Mouse (Mus musculus) forebrain, embryonic 11.5 days (tissue): ENCODE measurements around the gene Tctex1d4. TPM values are rescaled to one million over a fixed set of nuclear protein-coding genes. Genes with fewer than 3 reads are reported as not detected.

ENCODE experiments used
- ATAC-seq: fragments of 200-750 bp; cut with Nextera tagmentation; replicated peaks from 2 replicates; pipeline ENCODE4 v1.8.0; 2017; ENCODE audit warnings: moderate TSS enrichment; ENCODE audit not compliant: low FRiP score
- DNase-seq: peaks from one replicate; pipeline ENCODE4 v3.0.0-alpha.2; 2017; ENCODE audit warnings: low spot score
- H3K27ac ChIP-seq: fragments of 300-500 bp; sonication (generic); 2 replicates; pipeline ENCODE4 v1.5.1; 2014; ENCODE audit warnings: low read depth, low read length
- H3K27me3 ChIP-seq: fragments of 300-500 bp; sonication (generic); 2 replicates; pipeline ENCODE4 v1.6.1; 2014; ENCODE audit warnings: mild to moderate bottlenecking, low read length, mixed read lengths; ENCODE audit not compliant: control insufficient read depth, insufficient read depth
- H3K36me3 ChIP-seq: fragments of 300-500 bp; sonication (generic); 2 replicates; pipeline ENCODE4 v1.6.1; 2014; ENCODE audit warnings: mild to moderate bottlenecking, low read length, moderate library complexity, mixed read lengths; ENCODE audit not compliant: control insufficient read depth, insufficient read depth
- H3K4me1 ChIP-seq: fragments of 300-500 bp; sonication (generic); replicated peaks from 2 replicates; pipeline ENCODE4 v1.6.1; 2014; ENCODE audit warnings: low read length, mixed read lengths; ENCODE audit not compliant: control insufficient read depth, insufficient read depth
- H3K4me2 ChIP-seq: fragments of 300-500 bp; sonication (generic); 2 replicates; pipeline ENCODE4 v1.6.1; 2014; ENCODE audit warnings: low read depth, mild to moderate bottlenecking, low read length, moderate library complexity, mixed read lengths; ENCODE audit not compliant: severe bottlenecking
- H3K4me3 ChIP-seq: fragments of 300-500 bp; sonication (generic); 2 replicates; pipeline ENCODE4 v1.5.1; 2014; ENCODE audit warnings: low read depth, low read length
- H3K9ac ChIP-seq: fragments of 300-500 bp; sonication (generic); 2 replicates; pipeline ENCODE4 v1.6.1; 2014; ENCODE audit warnings: low read length
- H3K9me3 ChIP-seq: fragments of 300-500 bp; sonication (generic); 2 replicates; pipeline ENCODE4 v1.6.1; 2016; ENCODE audit warnings: low read length, mixed read lengths; ENCODE audit not compliant: control insufficient read depth
- WGBS: fragments of 180-500 bp; shearing (Covaris S2); extraction: QIAGEN DNeasy Blood & Tissue Kit; methylation state at CpG from one replicate; pipeline ENCODE4 v1.1.7; 2014; 5-methylcytosine and 5-hydroxymethylcytosine counted together
- polyA plus RNA-seq: library from polyadenylated mRNA; unstranded; fragments of >200 nt; fragmentation: Nextera tagmentation; extraction: Ambion mirVana; gene quantifications from 2 replicates; pipeline ENCODE4 v1.2.1, GENCODE M21; 2014

Tctex1d4 gene
- polyA plus RNA-seq, 1 experiment from 2014 or later, result not detected

DNA sequence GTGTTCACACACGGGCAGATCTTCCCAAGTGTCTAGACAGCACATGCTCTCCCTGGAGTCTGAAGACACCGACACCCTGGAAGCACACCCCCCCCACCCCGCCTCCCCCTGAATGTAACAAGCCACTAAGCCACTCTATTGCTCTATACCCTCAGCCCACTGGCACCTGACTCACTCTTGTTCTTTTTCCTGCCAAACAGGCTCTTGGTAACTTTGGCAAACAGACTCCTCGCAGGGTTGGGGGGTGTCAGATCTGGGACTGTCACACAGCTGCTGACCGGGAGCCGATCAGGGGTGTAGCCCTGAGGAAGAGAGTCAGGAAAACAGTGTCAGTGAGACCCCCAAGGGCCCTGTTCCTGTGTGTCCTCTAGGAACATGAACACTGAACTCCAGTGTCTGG lies 4.6 kb downstream of the Tctex1d4 start:
- 55% methylated on average over 6 of the region's 6 CpGs for WGBS
- H3K36me3 ChIP-seq, result peaks cover 3% of the 10 kb centered on the region; the same call in 1 of the 2 replicates
- no peak overlapping the region for H3K9ac ChIP-seq
- H3K4me2 ChIP-seq, result no peak overlapping the region
- peaks cover 19% of the 10 kb centered on the region for H3K4me1 ChIP-seq
- H3K4me3 ChIP-seq, result no peak overlapping the region
- DNase-seq, result no peak
- peaks cover 3% of the 10 kb centered on the region for H3K27me3 ChIP-seq
- H3K9me3 ChIP-seq, result no peaks in the 10 kb centered on the region
- H3K27ac ChIP-seq, result no peak overlapping the region
- no peak for ATAC-seq

DNA sequence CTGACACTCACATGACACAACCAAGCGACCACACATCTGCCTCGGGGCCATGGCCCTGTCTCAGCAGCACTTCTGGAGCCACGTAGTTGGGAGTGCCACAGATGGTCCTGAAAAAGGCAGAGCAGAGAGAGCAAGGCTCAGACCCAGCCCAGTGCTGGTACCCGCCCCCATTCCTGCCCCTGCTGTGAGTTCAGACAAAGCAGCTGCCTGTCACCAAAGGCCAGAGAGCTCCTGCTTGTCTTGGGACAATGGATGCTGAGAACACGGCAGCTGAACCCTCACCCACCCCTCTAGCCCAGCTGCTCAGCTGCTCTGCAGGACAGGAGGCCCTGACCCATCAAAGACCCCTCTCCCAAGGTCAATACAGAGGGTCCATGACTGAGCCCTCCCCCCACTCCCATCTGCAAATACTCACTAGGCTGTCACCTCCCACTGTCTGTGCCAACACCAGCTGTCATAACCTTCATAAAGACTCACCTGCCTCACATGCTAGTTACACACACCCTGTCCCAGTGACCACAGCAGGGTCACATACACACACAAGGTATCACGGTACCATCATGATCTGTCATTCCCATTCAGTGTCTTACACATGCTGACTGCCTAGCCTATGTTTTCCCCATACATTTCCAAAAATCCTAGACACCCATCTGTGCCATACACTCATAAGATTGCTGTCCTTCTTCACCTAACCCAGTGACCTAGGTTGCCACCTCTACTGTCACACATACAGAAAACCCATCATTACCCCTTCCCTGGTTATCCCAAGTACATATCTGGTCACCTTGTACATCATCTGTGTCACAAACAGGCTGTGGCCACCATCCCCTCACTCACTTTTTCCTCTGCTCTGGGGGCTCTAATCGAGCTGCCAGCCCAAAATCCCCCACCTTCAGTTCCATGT lies 5.5 kb downstream of the Tctex1d4 start:
- Histone ChIP-seq H3K9me3 (no peaks in the 10 kb centered on the region), H3K4me2 (peak overlapping the region; percentile 95), H3K36me3 (peaks cover 3% of the 10 kb centered on the region; the same call in 1 of the 2 replicates), H3K27me3 (peaks cover 3% of the 10 kb centered on the region), H3K4me1 (peaks cover 18% of the 10 kb centered on the region), H3K4me3 (peak overlapping the region; percentile 83), H3K9ac (peak overlapping the region; percentile 80), H3K27ac (peak overlapping the region; percentile 41)
- WGBS, result 5% methylated on average over 7 of the region's 7 CpGs
- peak; percentile 83 for DNase-seq
- ATAC-seq, result peak; percentile 69

DNA sequence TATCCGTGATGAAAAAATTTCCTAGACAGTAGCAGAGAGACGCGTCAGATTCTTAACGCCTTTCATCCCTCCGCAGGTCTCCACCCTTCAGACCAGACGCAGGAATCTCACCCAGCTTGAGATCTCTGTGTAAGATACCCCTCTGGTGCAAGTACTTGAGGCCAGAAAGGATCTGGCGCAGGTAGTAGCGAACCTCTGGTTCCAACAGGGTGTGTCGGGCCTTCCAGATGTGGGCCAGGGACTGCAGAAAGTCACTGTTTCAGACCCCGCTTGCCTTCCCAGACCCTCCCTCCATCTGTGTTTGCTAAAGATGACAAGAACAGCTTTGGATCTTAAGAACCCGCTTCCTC lies 6.2 kb downstream of the Tctex1d4 start:
- Histone ChIP-seq H3K4me1 (peaks cover 18% of the 10 kb centered on the region), H3K36me3 (peaks cover 3% of the 10 kb centered on the region; the same call in 1 of the 2 replicates), H3K9me3 (no peaks in the 10 kb centered on the region), H3K27me3 (peaks cover 3% of the 10 kb centered on the region), H3K4me3 (peak overlapping the region; percentile 83), H3K4me2 (peak overlapping the region; percentile 95), H3K9ac (peak overlapping the region; percentile 80), H3K27ac (peak overlapping the region; percentile 41; the same call in 1 of the 2 replicates)
- 1% methylated on average over 11 of the region's 11 CpGs for WGBS
- ATAC-seq (no peak), DNase-seq (no peak)

DNA sequence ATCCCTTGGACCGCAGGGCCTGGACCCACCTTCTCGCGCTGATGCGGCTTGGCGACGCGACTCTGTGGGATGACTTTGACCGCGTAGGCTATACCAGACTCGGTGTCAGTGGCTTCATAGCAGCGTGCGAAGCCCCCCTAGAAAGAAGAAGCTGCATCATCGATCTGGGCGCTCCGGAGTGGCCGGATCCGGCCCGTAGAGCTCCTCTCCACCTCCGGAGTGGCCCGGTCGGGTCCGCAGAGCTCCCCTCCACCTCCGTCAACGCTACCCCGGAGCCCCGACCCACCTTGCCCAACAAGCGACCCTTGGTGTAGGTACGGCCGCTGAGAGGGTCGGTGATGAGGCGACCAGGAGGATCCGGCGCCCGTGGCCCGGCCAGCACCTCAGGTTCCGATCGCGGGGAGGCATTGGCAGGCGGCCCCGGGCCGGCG lies 6.8 kb downstream of the Tctex1d4 start:
- under 1% methylated on average over 42 of the region's 42 CpGs for WGBS
- Histone ChIP-seq H3K9me3 (no peaks in the 10 kb centered on the region), H3K27me3 (peaks cover 3% of the 10 kb centered on the region), H3K9ac (peak overlapping the region; percentile 80), H3K27ac (no peak overlapping the region), H3K36me3 (no peaks in the 10 kb centered on the region; the same call in 1 of the 2 replicates), H3K4me3 (peak overlapping the region; percentile 83), H3K4me2 (peak overlapping the region; percentile 95), H3K4me1 (peaks cover 18% of the 10 kb centered on the region)
- ATAC-seq (peak; percentile 28), DNase-seq (no peak)

DNA sequence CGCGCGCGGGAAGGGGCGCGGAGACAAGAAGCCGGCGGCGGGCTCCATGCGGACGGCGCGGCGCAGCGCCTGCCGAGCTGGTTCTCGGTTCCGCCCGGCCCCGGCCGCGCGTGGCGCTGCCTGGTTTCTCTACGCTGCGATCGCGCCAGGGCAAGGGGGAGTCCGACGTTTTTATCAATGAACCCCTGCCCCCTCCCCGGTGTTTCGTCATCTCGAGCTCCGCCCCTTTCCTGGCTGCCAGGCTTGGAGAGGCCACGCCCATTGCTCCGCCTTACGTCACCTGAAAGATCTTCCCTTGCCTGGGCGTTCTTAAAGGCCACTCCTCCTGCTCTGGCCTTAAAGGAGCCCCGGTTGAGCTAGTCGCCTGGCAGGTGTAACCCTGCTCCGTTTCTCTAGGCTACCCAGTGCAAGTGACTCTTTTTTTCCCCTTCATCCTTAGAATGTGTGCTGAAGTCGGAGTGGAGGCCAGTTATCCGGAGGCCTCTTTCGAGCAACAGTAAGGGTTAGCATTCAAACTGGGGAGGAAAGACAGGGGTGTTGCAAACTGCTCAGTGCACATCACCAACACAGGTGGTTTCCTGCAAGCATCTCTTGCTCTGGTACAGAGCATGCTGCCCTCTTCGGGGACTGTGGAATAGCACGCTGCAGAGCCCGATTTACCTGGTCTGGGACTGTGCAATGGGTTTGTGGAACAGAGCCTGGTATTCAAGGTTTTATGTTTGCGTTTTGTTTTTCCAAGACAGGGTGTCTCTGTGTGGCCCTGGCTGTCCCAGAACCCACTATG lies 7.4 kb downstream of the Tctex1d4 start, which contains the start of gene Plk3:
Gene Plk3 (minus strand): TSS at position 147 of the 784 bp plus-strand sequence.
- peaks cover 18% of the 10 kb centered on the region for H3K4me1 ChIP-seq
- H3K36me3 ChIP-seq, result no peaks in the 10 kb centered on the region
- peak within 1 kb of the TSS; percentile 95 for H3K4me2 ChIP-seq
- H3K27ac ChIP-seq, result no peak within 1 kb of the TSS; the same call in 1 of the 2 replicates
- peak within 1 kb of the TSS; percentile 83 for H3K4me3 ChIP-seq
- WGBS, result 2% methylated on average over 45 of the region's 48 CpGs
- DNase-seq (peak; percentile 97), ATAC-seq (peak; percentile 81)
- peaks cover 3% of the 10 kb centered on the region for H3K27me3 ChIP-seq
- peak within 1 kb of the TSS; percentile 80 for H3K9ac ChIP-seq
- H3K9me3 ChIP-seq, result no peaks in the 10 kb centered on the region

DNA sequence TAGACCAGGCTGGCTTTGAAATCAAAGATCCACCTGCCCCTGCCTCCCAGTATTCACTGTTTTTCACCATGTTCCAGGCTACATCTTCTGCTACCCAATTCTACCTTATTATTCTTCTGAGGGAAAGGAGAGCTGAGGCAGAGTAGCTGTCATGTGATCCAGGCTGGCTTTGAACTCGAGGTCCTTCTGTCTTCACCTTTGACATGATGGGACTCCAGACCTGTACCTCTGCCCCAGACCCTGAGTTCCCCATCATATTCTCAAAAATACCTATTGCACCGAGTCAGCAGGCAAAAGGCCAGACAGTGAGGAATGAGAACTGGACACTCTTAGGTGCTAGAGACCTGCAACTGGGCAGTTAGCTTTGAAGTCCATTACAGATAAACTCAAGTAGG lies 8.0 kb downstream of the Tctex1d4 start:
- Histone ChIP-seq H3K9ac (no peak overlapping the region), H3K4me1 (peaks cover 18% of the 10 kb centered on the region), H3K4me2 (no peak overlapping the region), H3K27ac (no peak overlapping the region), H3K27me3 (peaks cover 3% of the 10 kb centered on the region), H3K9me3 (no peaks in the 10 kb centered on the region), H3K4me3 (no peak overlapping the region), H3K36me3 (no peaks in the 10 kb centered on the region)
- no peak for DNase-seq
- no peak for ATAC-seq
- WGBS, result 34% methylated on average over 2 of the region's 2 CpGs

DNA sequence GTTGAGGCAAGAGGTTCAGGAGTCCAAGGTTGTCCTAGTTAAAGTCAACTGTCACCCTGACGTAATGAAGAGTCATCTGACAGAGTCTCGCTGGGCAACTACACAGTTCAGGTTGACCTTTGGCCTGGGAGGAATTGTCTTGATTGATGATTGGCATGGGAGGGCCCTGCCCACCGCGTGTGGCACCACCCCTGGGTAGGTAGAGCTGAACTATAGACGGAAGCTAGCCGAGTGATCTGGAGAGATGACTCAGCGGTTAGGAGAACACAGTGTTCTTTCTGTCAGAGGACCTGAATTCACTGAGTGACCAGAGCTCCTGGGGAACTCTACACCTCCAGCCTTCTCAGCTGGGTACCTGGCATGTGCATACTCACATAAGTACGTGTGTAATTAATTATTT lies 9.4 kb downstream of the Tctex1d4 start:
- no peak for ATAC-seq
- Histone ChIP-seq H3K9ac (no peak overlapping the region), H3K9me3 (no peaks in the 10 kb centered on the region), H3K27me3 (peaks cover 3% of the 10 kb centered on the region), H3K4me3 (no peak overlapping the region), H3K36me3 (no peaks in the 10 kb centered on the region), H3K4me2 (no peak overlapping the region), H3K4me1 (peaks cover 18% of the 10 kb centered on the region), H3K27ac (no peak overlapping the region)
- 31% methylated on average over 8 of the region's 8 CpGs for WGBS
- no peak for DNase-seq

DNA sequence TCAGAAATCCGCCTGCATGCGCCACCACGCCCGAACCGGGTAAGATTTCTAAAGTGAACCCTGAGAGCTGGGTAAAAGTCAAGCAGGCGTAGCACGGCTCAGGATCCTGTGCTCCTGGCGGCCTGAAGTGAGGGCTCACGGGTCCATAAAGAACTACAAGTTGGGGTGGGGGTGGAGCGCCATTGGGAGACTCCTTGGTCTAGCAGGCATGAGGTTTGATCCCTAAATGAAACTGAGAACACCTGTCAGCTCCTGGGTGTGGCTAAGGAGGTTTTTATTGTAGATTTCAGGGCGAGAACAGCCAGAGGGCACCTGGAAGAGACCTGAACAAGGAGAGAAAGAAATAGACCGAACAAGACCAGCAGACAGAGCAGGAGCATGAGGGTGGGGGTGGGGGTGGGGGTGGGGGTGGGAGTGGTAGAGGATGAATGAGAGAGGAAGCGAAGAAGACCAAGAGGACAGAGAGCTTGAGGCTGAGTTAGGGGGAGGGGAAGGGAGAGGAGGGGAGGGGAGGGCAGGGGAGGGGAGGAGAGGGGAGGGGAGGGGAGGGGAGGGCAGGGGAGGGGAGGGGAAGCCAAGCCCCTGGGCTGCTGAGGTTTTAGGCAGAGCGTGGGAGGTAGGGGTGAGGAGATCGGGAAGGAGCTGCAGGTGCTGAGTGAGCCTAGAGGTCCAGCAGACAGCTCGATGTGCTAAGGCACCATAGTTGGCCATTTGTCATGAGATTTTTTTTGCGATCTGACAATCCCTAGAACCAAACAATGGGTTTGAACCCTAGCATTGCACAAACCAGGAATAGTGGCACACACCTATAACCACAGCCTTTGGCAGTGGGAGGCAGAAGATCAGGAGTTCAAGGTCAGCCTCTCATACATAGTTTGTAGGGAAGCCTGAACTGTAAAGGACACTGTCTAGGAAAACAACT lies 12.0 kb downstream of the Tctex1d4 start:
- Histone ChIP-seq H3K9ac (no peak overlapping the region), H3K4me1 (peaks cover 3% of the 10 kb centered on the region; the same call in 1 of the 2 replicates), H3K36me3 (no peaks in the 10 kb centered on the region), H3K9me3 (no peaks in the 10 kb centered on the region), H3K27me3 (no peaks in the 10 kb centered on the region), H3K27ac (no peak overlapping the region), H3K4me2 (no peak overlapping the region), H3K4me3 (no peak overlapping the region)
- ATAC-seq, result no peak
- DNase-seq, result no peak
- 76% methylated on average over 16 of the region's 17 CpGs for WGBS
